Mouse (Mus musculus) MEL (cell line): ENCODE data around the gene Nr1h3. TPM values are rescaled to one million over a fixed set of nuclear protein-coding genes. Genes with fewer than 3 reads are reported as not detected.

Experiments used
- DNase-seq: peaks from one replicate; pipeline ENCODE4 v3.0.0; 2011; ENCODE audit warnings: low read depth, low spot score
- H3K27ac ChIP-seq: 2 replicates; pipeline ENCODE4 v1.5.1; 2012; ENCODE audit warnings: low read depth, mild to moderate bottlenecking, control low read depth, low read length, moderate library complexity; ENCODE audit not compliant: control insufficient read depth
- H3K27me3 ChIP-seq, 2 experiments: fragments of 150-350 bp in 1 of 2; sonication (generic) in 1 of 2; 2 replicates each; pipeline ENCODE4 v1.6.1; 2012; ENCODE audit warnings: low read length in 2 of 2, mild to moderate bottlenecking in 2 of 2, improper control_type of control experiment in 1 of 2, moderate library complexity in 1 of 2; ENCODE audit not compliant: insufficient read depth in 2 of 2, control insufficient read depth in 1 of 2
- H3K36me3 ChIP-seq, 2 experiments: 2 replicates each; pipeline ENCODE4 v1.6.1; 2012 to 2014; ENCODE audit warnings: low read length in 2 of 2, improper control_type of control experiment in 1 of 2, inconsistent platforms in 1 of 2, mild to moderate bottlenecking in 1 of 2; ENCODE audit not compliant: insufficient read depth in 2 of 2, control insufficient read depth in 1 of 2
- H3K4me1 ChIP-seq, 2 experiments: fragments of 150-350 bp in 1 of 2; sonication (generic) in 1 of 2; 2 replicates each; pipeline ENCODE4 v1.6.1; 2012; ENCODE audit warnings: low read length in 2 of 2, improper control_type of control experiment in 1 of 2, mild to moderate bottlenecking in 1 of 2; ENCODE audit not compliant: insufficient read depth in 2 of 2, control insufficient read depth in 1 of 2
- H3K4me3 ChIP-seq, 2 experiments: fragments of 150-350 bp in 1 of 2; sonication (generic) in 1 of 2; 2 replicates each; pipeline ENCODE4 v1.5.1; 2012; ENCODE audit warnings: low read depth in 2 of 2, low read length in 2 of 2, mild to moderate bottlenecking in 2 of 2, moderate library complexity in 2 of 2, control low read depth in 1 of 2, improper control_type of control experiment in 1 of 2; ENCODE audit not compliant: control insufficient read depth in 1 of 2, insufficient read depth in 1 of 2
- H3K79me2 ChIP-seq: 2 replicates; pipeline ENCODE4 v1.6.1; 2012; ENCODE audit warnings: mild to moderate bottlenecking, low read length, moderate library complexity; ENCODE audit not compliant: control insufficient read depth, poor library complexity, insufficient read depth
- H3K9ac ChIP-seq: 2 replicates; pipeline ENCODE4 v1.6.1; 2012; ENCODE audit warnings: low read depth, mild to moderate bottlenecking, control low read depth, low read length, moderate library complexity; ENCODE audit not compliant: control insufficient read depth, poor library complexity, severe bottlenecking
- H3K9me3 ChIP-seq: fragments of 150-350 bp; sonication (generic); replicated peaks from 2 replicates; pipeline ENCODE4 v1.6.1; 2012; ENCODE audit warnings: mild to moderate bottlenecking, low read length, improper control_type of control experiment, moderate library complexity; ENCODE audit not compliant: insufficient read depth
- CHD1 ChIP-seq: IDR thresholded peaks from 2 replicates; pipeline ENCODE4 v1.6.1; 2012; ENCODE audit warnings: low read depth, mild to moderate bottlenecking, inconsistent platforms, low read length, improper control_type of control experiment
- CHD2 ChIP-seq: IDR thresholded peaks from 2 replicates; pipeline ENCODE4 v1.6.1; 2011; ENCODE audit warnings: low read length, improper control_type of control experiment
- CTCF ChIP-seq, 3 experiments: IDR thresholded peaks in 2 of 3; conservative IDR thresholded peaks in 1 of 3; 2 replicates each; pipeline ENCODE4 v1.5.1; 2011 to 2012; ENCODE audit warnings: low read length in 3 of 3, low read depth in 2 of 3, mild to moderate bottlenecking in 2 of 3, improper control_type of control experiment in 1 of 3, inconsistent platforms in 1 of 3, mixed read lengths in 1 of 3, moderate library complexity in 1 of 3; ENCODE audit not compliant: control insufficient read depth in 1 of 3, insufficient read depth in 1 of 3, poor library complexity in 1 of 3, severe bottlenecking in 1 of 3
- E2F4 ChIP-seq: IDR thresholded peaks from 2 replicates; pipeline ENCODE4 v1.6.1; 2011; ENCODE audit warnings: low read depth, low read length, improper control_type of control experiment, borderline replicate concordance
- ELF1 ChIP-seq: IDR thresholded peaks from 2 replicates; pipeline ENCODE4 v1.6.1; 2014; ENCODE audit warnings: low read depth, mild to moderate bottlenecking, inconsistent platforms, low read length, improper control_type of control experiment, moderate library complexity
- GABPA ChIP-seq: IDR thresholded peaks from 2 replicates; pipeline ENCODE4 v1.6.1; 2012; ENCODE audit warnings: low read depth, mild to moderate bottlenecking, inconsistent platforms, low read length, improper control_type of control experiment, moderate library complexity
- HCFC1 ChIP-seq: IDR thresholded peaks from 2 replicates; pipeline ENCODE4 v1.6.1; 2012; ENCODE audit warnings: low read depth, mild to moderate bottlenecking, inconsistent platforms, low read length, improper control_type of control experiment, moderate library complexity
- KAT2A ChIP-seq: conservative IDR thresholded peaks from 2 replicates; pipeline ENCODE4 v1.6.1; 2012; ENCODE audit warnings: low read depth, low read length, improper control_type of control experiment, inconsistent platforms
- MAX ChIP-seq: IDR thresholded peaks from 2 replicates; pipeline ENCODE4 v1.6.1; 2011; ENCODE audit warnings: low read length, improper control_type of control experiment
- MAZ ChIP-seq: IDR thresholded peaks from 2 replicates; pipeline ENCODE4 v1.6.1; 2012; ENCODE audit warnings: low read depth, mild to moderate bottlenecking, inconsistent platforms, low read length, improper control_type of control experiment
- MXI1 ChIP-seq: IDR thresholded peaks from 2 replicates; pipeline ENCODE4 v1.6.1; 2011; ENCODE audit warnings: mild to moderate bottlenecking, low read depth, low read length, improper control_type of control experiment
- MYB ChIP-seq: IDR thresholded peaks from 2 replicates; pipeline ENCODE4 v1.6.1; 2011; ENCODE audit warnings: mild to moderate bottlenecking, low read depth, low read length, improper control_type of control experiment
- POLR2A ChIP-seq, 2 experiments: IDR thresholded peaks; 2 replicates each; pipeline ENCODE4 v1.6.1; 2011 to 2012; ENCODE audit warnings: low read length in 2 of 2, mild to moderate bottlenecking in 2 of 2, control low read depth in 1 of 2, improper control_type of control experiment in 1 of 2, low read depth in 1 of 2, moderate library complexity in 1 of 2; ENCODE audit not compliant: control insufficient read depth in 1 of 2, insufficient read depth in 1 of 2, poor library complexity in 1 of 2
- POLR2AphosphoS2 ChIP-seq: IDR thresholded peaks from 2 replicates; pipeline ENCODE4 v1.6.1; 2011; ENCODE audit warnings: low read length, improper control_type of control experiment
- POLR2AphosphoS5 ChIP-seq: IDR thresholded peaks from 2 replicates; pipeline ENCODE4 v1.6.1; 2012; ENCODE audit warnings: low read depth, borderline replicate concordance, mild to moderate bottlenecking, inconsistent platforms, low read length, moderate library complexity, mixed read lengths
- RAD21 ChIP-seq: IDR thresholded peaks from 2 replicates; pipeline ENCODE4 v1.6.1; 2011; ENCODE audit warnings: mild to moderate bottlenecking, low read depth, low read length, improper control_type of control experiment
- RCOR1 ChIP-seq: IDR thresholded peaks from 2 replicates; pipeline ENCODE4 v1.6.1; 2012; ENCODE audit warnings: low read depth, mild to moderate bottlenecking, inconsistent platforms, low read length, improper control_type of control experiment
- SIN3A ChIP-seq: IDR thresholded peaks from 2 replicates; pipeline ENCODE4 v1.6.1; 2012; ENCODE audit warnings: low read length, improper control_type of control experiment, inconsistent platforms
- TAL1 ChIP-seq: IDR thresholded peaks from 2 replicates; pipeline ENCODE4 v1.6.1; 2012; ENCODE audit warnings: mild to moderate bottlenecking, inconsistent platforms, low read length, moderate library complexity, mixed read lengths
- TBP ChIP-seq: IDR thresholded peaks from 2 replicates; pipeline ENCODE4 v1.8.0; 2011; ENCODE audit warnings: low read depth, low read length, improper control_type of control experiment
- USF2 ChIP-seq, 2 experiments: IDR thresholded peaks; 2 replicates each; pipeline ENCODE4 v1.6.1; 2011 to 2012; ENCODE audit warnings: improper control_type of control experiment in 2 of 2, low read length in 2 of 2, borderline replicate concordance in 1 of 2, inconsistent platforms in 1 of 2, low read depth in 1 of 2, mild to moderate bottlenecking in 1 of 2; ENCODE audit not compliant: insufficient read depth in 1 of 2
- ZC3H11A ChIP-seq: IDR thresholded peaks from 2 replicates; pipeline ENCODE4 v1.6.1; 2012; ENCODE audit warnings: low read depth, mild to moderate bottlenecking, inconsistent platforms, low read length, improper control_type of control experiment
- ZKSCAN1 ChIP-seq: IDR thresholded peaks from 2 replicates; pipeline ENCODE4 v1.6.1; 2012; ENCODE audit warnings: low read depth, mild to moderate bottlenecking, inconsistent platforms, low read length, improper control_type of control experiment, moderate library complexity
- ZMIZ1 ChIP-seq: IDR thresholded peaks from 2 replicates; pipeline ENCODE4 v1.6.1; 2012; ENCODE audit warnings: low read depth, mild to moderate bottlenecking, inconsistent platforms, low read length, improper control_type of control experiment, moderate library complexity
- ZNF384 ChIP-seq: IDR thresholded peaks from 2 replicates; pipeline ENCODE4 v1.6.1; 2012; ENCODE audit warnings: low read depth, mild to moderate bottlenecking, inconsistent platforms, low read length, improper control_type of control experiment
- polyA plus RNA-seq, 2 experiments: library from polyadenylated mRNA; stranded (reverse) in 1 of 2; unstranded in 1 of 2; fragments of >175 nt in 1 of 2; fragments of >200 nt in 1 of 2; gene quantifications; 2 replicates each; pipeline versions ENCODE4 v1.2.1 to v1.2.4; 2012; ENCODE audit warnings: low replicate concordance in 2 of 2, low read depth in 1 of 2; ENCODE audit not compliant: insufficient read length in 2 of 2, insufficient read depth in 1 of 2, missing spikeins in 1 of 2
- total RNA-seq: library from RNA; depleted of rRNA; stranded (reverse); fragments of 300-350 nt; gene quantifications from 2 replicates; pipeline ENCODE4 v1.2.3, GENCODE M21; 2012

Gene Nr1h3
- total and polyA plus RNA-seq, 3 experiments, result 3.5 to 6.9 TPM; not detected in 1

- no peak for DNase-seq
- Histone ChIP-seq H3K9ac (no peak overlapping the region), H3K27ac (no peak overlapping the region), H3K79me2 (no peaks in the 10 kb centered on the region), H3K9me3 (no peaks in the 10 kb centered on the region), H3K4me1 (no peaks in the 10 kb centered on the region), H3K27me3 (no peaks in the 10 kb centered on the region), H3K4me3 (no peak overlapping the region), H3K36me3 (peaks cover 0 to 17% of the 10 kb centered on the region in 2 experiments; a peak in 2 of 4 replicates)
- TF ChIP-seq RCOR1 (no peak), KAT2A (no peak), ZKSCAN1 (no peak), POLR2AphosphoS2 (no peak), CHD2 (no peak), USF2 (IDR thresholded peaks at IDR 0.05; ENCODE audit: borderline replicate concordance in 1 of 2, insufficient read depth in 1 of 2, low read depth in 1 of 2, low read length in 2 of 2) (no peak), HCFC1 (no peak), MYB (no peak), POLR2A (IDR thresholded peaks at IDR 0.05; ENCODE audit: control insufficient read depth in 1 of 2, insufficient read depth in 1 of 2, low read depth in 1 of 2, low read length in 2 of 2, poor library complexity in 1 of 2) (no peak), POLR2AphosphoS5 (no peak), GABPA (no peak), MXI1 (no peak)
These were observed 48.5 kb downstream of the Nr1h3 start for GRCm38 (mm10) chr2:91154091-91154490.

GRCm38 (mm10) chr2:91152885-91153377 lies 49.7 kb downstream of the Nr1h3 start:
- Histone ChIP-seq H3K9ac (no peak overlapping the region), H3K4me1 (no peaks in the 10 kb centered on the region), H3K9me3 (no peaks in the 10 kb centered on the region), H3K27ac (no peak overlapping the region), H3K4me3 (no peak overlapping the region), H3K27me3 (no peaks in the 10 kb centered on the region), H3K79me2 (no peaks in the 10 kb centered on the region), H3K36me3 (peaks cover 0 to 18% of the 10 kb centered on the region in 2 experiments; a peak in 2 of 4 replicates)
- no peak for DNase-seq
- TF ChIP-seq ELF1, result no peak
- TF ChIP-seq CTCF (IDR thresholded peaks at IDR 0.05 in 2 of 3, conservative IDR thresholded peaks at IDR 0.05 in 1 of 3; ENCODE audit: control insufficient read depth in 1 of 3, insufficient read depth in 1 of 3, low read depth in 2 of 3, low read length in 3 of 3, poor library complexity in 1 of 3, severe bottlenecking in 1 of 3), result no peak
- no peak for TF ChIP-seq KAT2A
- no peak for TF ChIP-seq SIN3A
- no peak for TF ChIP-seq MXI1
- no peak for TF ChIP-seq CHD2
- TF ChIP-seq RAD21, result no peak
- TF ChIP-seq MAZ, result no peak
- TF ChIP-seq ZC3H11A, result no peak
- no peak for TF ChIP-seq POLR2A (IDR thresholded peaks at IDR 0.05; ENCODE audit: control insufficient read depth in 1 of 2, insufficient read depth in 1 of 2, low read depth in 1 of 2, low read length in 2 of 2, poor library complexity in 1 of 2)
- TF ChIP-seq CHD1, result no peak
- TF ChIP-seq TBP, result no peak
- no peak for TF ChIP-seq RCOR1
- no peak for TF ChIP-seq POLR2AphosphoS5
- no peak for TF ChIP-seq MAX
- no peak for TF ChIP-seq MYB
- no peak for TF ChIP-seq ZMIZ1
- no peak for TF ChIP-seq ZNF384
- no peak for TF ChIP-seq TAL1
- TF ChIP-seq E2F4, result no peak
